Mouse (Mus musculus): Measurements from ENCODE around the gene Cdhr3.
"Not testable (repeated sequence)": the region's sequence is repeated elsewhere in the genome, so short reads cannot be mapped to it uniquely, and the experiment has no call there.

Gene Cdhr3

DNA sequence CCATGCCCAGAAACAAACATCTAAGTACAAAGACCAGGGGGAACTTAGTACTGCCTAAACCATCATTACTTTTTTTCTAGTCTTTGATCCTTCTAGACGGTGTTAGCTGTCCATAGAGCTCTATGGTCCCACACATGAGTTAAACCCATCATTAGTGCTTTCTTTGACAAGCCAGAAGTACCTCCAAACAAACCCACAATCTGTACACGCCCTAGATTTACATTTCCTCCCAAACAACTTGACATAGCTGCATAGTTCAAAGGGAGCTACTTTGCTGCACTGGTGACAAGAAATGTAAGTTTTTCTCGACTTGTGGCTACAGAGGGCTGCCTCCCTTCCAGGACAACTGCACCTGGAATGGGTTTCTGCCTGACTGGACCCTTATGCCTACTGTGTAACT lies 16.4 kb downstream of the Cdhr3 start:
- no peak for DNase-seq (ENCODE audit: low read depth, low spot score)

DNA sequence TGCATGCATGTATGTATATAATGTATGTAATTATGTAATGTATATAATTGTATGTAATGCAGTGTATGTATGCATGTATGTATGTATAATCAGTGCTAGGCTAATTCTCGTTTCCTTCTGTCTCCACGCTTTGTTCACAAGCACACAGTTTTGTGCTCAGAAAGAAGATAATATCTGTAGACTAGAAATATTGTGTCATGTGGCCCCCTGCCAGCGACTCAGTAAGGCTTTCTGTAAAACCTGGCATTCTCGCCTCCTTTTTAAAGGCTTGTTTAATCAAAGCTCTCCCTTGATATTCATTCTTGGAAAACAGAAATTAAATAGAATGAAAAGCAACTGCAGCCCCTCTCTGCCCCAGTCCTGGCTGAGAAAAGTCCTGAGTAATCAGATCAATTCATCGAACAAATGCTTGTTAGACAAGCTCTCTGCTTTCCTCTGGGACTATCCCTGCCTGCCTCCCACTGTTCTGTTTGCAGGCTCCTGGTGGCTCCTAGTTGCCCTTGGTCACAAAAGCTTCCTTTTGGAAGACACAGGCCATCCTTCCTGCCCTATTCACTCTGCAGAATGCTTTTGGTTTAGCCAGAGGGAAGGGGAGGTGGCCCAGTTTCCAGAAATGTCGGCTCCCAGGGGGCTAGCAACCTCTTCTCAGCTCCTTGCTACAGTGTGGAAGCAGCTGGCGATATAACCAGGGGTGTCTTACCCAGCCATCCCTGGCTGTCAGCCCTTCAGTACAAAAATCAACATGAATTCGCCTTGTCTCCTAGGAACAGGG lies 20.6 kb downstream of the Cdhr3 start:
- DNase-seq (ENCODE audit: low read depth, low spot score): no peak

DNA sequence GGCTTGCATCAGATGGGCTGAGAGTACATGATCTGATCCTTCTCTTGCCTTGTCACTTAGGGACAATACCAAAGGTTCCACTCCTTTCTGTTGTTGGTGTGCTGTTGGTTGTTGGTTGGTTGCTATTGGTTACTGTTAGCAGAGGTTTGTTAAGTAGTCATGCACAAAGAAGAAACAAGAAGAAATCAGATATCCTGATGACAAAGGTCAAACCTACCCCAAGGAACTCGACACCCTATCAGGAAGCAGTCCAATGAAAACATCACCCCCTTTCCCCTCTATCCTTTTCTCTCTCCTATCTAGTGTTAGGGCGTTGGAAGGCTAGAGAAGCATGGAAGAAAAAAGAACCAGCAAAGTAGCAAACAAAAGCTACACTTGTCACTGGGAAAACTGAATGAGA lies 23.7 kb downstream of the Cdhr3 start:
- DNase-seq (ENCODE audit: low read depth, low spot score): no peak

DNA sequence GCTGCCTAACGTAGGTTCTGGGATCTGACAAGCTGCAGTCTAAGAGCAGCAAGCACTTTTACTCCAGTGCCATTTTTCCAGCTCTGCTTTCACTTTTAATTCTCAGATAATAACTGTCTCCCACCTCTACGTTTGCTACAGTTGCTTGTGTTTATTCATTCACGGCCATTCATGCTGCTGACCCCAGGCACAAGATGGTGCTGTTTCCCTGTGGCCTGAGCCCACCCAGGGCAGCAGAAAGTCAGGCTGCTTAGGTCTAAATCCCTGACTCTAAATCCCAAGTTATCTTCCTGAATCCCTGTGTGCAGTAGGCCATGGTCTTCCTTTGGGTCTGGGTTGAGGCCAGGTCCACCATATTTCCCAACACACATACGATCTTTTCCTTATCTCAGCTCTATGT lies 26.3 kb downstream of the Cdhr3 start:
- no peak for DNase-seq (ENCODE audit: low read depth, low spot score)

DNA sequence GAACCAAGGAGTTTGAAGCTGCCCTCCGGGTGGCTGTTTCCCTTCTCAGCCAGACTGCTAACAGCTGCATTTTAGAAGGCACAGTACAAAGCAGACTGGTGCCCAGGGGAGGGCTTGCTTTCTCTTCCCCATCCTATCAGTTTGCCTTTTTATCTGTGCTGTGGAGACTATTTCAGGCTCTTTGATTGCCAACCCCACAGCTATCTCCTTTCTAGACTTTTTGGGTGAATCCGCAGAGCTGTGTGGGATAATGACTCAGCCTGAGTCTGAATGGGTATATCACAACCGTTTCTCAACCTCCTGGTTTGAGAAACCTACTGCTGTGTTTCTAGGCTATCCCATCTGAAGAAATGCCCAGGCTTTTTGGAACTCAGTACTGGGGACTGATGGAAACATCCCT lies 27.5 kb downstream of the Cdhr3 start:
- peak; percentile 36 for DNase-seq (ENCODE audit: low read depth, low spot score)

DNA sequence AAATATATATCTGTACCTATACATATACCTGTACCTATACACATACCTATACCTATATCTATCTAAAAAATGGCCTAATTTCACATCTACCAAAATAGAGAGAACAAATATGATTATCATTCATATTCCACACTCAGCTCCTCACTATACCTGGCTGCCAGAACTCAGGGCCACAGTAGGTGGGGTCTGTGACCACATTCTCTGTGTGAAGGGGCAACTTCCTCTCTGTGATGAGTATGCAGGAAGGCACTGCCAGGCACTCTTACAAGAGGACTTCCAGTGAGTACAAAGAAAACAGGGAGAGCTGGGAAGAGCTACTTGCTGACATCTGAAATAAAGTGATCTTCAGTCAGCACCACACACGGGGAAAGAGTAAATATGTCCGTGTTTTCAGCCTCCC lies 28.4 kb downstream of the Cdhr3 start:
- DNase-seq (ENCODE audit: low read depth, low spot score): peak; percentile 32

DNA sequence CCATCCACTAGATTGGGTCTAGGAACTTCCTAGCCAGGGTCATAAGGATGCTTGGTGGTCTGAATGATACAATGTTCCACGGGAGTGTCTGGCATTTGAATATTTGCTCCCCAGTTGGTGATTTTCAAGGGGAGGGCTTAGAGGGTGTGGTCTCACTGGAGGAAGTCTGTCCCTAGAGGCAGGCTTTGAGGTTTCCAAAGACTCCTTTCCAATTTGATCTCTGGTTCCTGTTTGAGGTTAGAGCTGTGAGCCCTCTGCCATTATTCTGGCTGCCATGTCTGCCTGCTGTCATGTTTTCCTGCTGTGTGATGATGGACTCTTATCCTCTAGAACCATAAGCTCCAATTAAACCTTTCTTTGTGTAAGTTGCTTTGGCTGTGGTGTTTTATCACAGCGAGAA lies 29.4 kb downstream of the Cdhr3 start:
- no peak for DNase-seq (ENCODE audit: low read depth, low spot score)

DNA sequence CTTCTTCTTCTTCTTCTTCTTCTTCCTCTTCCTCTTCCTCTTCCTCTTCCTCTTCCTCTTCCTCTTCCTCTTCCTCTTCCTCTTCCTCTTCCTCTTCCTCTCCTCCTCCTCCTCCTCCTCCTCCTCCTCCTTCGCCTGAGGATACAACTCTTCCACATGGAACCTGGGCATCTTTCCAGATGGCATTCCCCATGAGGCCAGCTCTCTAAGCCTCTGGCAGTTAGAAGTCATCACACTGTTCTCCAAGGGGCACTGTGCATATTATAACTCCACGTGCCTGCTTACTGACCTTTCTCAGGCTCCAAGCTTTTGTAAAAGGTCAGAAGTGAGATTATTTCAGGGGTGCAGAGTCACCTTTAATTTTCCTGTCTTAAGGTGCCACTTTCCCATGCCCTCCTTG lies 30.3 kb downstream of the Cdhr3 start:
- not testable (repeated sequence) for DNase-seq (ENCODE audit: low read depth, low spot score)

DNA sequence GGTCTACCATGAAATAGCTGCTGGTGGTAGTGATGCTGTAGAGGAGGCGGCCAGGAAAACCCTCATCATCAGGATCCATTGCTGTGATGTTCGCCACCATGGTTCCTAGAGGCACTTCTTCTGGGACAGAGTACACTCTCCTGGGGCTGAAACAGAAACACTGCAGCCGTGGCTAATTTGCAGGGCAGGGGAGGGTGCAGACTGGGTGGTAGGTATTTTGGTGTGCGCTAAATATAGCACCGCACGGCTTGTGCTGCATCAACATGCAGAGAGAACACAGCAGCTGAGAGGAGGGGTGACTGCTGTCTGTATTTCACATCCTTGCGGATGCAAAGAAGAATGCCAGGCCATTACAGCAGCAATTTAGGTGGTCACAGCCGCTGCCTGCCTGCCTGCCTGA lies 31.0 kb downstream of the Cdhr3 start:
- peak; percentile 65 for DNase-seq (ENCODE audit: low read depth, low spot score)

DNA sequence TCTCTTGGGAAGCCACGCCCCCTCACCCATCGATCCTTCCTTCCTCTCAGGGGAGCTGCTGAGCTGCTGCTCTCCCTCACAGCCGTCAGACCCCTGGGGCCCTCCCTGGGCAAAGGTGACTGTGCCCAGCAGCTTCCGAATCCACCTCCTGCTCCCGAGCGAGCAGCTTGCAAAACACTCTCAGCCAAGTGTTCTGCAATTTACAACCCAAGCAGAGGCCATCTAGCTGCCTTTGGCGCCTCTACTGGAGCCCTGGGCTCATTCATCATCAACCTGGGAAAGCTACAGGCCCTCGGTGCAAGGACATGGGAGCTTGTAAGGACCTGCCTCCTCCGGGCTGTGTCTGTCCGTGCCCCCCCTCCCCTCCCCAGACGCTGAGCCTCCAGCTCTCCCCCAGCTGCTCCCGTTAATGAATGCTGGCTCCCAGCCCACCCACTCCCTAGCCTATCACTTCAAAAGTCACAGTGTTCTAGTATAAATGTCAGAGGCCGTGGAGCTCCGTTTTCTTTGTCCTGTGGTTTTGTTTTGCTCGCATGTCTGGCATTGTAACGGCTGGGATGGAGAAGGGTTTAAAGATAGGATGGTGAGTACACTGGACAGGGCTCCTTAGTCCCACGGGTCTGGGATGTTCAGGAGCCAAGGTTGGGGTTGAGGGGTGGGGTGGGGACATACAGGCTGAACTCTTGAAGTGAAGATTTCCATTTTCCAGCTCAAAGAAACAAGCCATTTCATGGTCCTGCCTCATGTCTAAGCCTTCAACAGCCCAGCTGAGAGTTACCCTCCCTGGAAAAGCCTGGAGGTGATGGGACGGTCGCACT lies 35.2 kb downstream of the Cdhr3 start:
- DNase-seq (ENCODE audit: low read depth, low spot score): peak; percentile 78

DNA sequence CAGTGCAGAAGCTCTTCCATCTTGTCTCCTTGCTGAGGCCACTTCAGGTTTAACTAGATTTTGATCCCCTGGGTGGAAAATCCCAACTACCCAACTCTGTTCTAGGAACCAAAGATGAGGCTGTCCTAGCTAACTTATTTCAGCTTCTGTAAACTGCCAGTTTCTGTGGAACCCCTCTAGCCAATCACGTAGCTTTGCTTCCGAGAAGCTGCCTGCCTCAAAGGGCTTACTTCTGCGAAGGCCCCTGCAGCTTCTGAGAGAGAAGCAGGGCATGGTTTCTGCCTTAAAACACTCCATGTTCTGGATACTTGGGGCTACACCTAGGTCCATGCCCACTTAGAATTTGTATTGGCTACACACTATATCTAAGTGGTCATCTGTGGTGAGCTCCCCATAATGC lies 36.1 kb downstream of the Cdhr3 start:
- no peak for DNase-seq (ENCODE audit: low read depth, low spot score)

DNA sequence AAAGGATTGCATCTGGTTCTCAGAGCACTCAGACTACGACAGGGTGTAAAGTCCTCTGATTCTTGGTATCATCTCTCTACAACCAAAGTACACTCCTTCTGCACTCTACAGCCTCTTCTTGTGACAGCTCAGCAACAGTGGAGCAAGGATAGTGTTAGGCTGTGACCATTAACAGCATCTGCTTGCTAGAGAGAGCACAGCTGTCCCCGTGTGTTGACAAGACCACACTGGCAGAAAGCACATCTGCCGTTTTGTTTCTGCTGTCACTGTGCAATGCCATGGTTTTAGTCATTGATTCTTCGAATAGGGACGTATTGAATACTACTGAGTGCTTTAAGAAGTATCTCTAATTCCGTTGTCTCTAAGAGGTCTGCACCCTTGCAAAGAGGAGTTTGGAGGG lies 36.6 kb downstream of the Cdhr3 start:
- DNase-seq (ENCODE audit: low read depth, low spot score): no peak

DNA sequence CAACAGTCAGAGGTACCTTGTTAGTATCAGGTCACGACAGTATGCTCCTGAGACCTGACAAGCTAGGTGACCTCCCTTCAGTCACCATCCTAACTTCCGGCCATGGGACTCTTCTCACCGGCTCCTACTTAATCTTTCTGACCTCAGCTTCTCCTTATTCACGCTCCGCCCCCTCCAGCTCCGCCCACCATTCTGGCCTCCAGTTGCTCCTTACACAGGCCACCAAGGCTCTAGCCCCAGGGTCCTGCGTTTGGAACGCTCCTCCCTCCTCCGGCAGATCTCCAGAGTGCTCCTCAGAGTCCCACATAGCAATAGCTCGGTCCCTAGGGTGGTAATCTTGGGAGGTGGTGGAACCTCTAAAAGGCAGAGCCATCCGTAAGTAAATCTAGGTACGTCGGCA lies 38.9 kb downstream of the Cdhr3 start:
- no peak for DNase-seq (ENCODE audit: low read depth, low spot score)

DNA sequence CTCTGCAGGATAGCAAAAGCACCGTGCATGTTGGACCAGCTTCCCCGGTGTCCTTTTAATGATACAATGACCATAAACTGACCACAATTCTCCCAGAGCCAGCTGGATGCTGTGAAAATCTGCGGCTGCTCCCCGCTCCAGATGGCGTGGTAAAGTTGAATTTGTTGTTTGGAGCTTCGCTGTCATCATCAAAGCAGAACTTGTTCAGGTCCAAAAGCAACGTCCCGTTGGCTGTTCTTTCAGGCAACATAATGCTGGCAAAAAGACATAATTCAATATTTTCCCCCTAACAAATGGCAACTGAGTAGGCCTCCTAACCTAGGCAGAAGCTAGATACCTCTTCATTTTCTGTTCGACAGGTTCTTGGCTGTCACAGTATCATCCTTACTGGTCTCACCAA lies 39.4 kb downstream of the Cdhr3 start:
- DNase-seq (ENCODE audit: low read depth, low spot score): no peak

DNA sequence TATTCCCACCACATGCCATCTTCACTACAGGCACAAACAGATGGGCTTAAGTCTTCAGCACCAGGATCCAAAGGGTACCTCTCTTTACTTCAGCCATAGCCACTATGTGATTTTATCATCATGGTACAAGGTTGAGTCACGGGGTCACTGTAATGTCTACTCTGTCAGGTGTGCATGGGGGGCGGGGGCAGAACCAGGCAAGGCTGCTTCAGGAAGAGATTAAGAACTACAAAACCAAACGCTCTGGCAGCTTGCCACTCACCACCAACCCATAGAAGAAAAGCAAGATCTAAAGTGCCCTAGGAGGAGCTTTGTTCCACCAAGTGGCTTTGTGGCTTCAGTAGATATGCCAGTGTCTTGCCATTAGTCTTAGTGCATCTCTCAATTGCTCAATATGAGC lies 44.3 kb downstream of the Cdhr3 start:
- no peak for DNase-seq (ENCODE audit: low read depth, low spot score)

DNA sequence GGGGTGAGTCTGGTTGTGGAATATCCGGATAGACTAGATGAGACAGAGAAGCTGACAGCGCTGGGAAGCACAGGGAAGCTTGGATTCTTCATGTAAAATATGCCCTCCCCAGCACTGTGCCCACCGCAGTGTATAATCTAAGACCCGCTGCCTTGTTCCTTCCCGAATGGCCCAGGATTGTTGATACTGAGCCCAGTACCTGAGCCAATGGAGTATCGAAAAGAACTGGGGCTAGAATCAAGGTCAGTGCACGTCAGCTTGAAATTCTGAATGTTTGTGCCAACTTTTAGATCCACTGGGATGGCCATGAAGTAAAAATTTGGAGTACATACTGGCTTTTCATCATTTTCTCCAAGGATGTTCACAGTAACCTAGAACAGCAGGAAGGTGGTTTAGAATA lies 46.2 kb downstream of the Cdhr3 start:
- DNase-seq (ENCODE audit: low read depth, low spot score): no peak

DNA sequence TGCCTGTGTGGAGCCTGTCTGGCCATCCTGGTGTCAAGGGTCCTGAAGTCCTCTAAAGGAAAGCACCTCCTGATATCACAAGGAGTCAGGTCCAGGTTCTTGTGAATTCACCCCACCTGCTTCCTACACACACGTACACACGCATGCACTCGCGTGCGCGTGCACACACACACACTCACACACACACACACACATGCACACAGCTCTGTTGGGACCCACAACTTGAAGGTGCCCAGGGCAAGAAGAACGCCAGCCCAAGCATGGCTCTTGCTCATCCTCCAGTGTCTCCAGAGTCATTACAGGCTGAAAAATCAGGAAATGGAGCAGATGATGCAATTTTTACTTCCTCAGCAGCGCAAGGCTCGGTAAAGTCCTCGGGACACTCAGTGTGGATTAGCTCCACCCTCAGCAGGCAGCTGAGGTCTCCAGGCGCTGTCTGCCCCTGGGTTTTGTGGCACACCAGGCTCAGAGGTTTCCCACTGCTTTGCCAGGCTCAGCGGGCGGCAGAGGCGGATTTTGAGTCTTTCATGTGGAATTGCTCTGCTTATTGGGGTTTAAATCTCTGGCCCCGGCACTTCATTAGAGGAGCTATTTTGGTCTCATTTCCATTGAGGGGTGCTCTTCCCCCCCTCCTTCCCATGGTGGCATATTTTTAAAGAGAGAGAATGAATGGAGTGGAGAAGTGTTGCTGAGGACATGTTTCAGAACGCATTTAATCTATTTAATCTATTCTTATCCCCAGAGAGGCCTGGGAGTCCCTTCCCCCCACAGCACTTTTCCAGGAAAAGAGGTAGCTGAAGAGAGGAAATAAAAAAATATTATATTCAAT lies 46.9 kb downstream of the Cdhr3 start:
- DNase-seq (ENCODE audit: low read depth, low spot score): no peak

DNA sequence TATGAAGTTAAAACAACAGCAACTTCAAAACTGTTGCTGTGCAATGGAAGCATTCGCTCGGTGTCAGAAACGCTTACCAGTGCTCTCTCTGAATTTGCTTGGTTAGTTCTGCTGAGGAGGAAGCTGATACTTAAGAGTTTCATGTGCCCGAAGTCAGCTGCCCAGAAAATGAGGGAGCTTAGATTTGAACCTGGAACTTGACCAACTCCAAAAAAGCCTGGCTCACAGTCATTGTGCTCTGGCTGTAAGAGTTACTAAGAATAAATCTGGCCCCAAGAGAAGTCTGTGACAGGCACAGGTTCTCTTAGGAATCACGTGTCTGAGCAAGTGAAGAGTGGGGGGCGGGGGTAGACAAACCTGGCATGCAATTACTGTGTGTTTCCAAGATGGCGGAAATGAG lies 51.2 kb downstream of the Cdhr3 start:
- no peak for DNase-seq (ENCODE audit: low read depth, low spot score)

DNA sequence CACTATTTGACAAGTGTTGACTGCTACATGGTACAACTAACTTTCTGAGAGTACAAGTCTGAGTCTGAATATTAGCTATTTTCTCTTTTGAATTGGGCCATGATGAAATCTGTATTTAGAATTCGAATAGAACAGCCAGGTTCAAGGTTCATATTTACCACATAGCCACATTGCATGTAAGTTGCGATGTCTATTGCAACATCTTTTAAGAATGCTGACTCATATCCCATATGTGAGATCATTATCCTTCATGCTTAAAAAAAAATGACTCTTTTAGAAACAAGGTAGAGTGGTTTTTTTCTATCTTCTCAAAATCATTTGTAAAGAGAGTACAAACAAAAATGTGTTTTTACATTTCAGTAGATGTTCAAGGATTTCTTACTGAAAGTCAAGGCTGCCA lies 51.9 kb downstream of the Cdhr3 start:
- DNase-seq (ENCODE audit: low read depth, low spot score): no peak

DNA sequence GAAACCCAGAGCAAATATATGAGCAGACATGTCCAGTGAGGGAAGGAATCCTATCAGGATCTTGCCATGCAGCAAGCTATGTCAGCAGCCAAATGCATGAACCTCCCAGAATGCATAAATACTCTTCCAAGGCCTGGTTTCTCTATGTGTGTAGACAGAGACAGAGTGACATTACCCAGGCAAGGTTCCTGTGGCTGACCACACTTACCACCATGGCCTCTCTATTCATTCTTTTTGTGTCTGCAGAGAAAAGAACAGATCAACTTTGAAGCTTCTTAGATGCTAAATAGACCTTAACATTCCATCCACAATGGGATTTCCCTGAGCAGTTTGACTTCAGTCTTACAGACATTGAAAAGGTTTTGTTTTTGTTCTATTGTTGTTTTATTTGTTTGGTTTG lies 54.0 kb downstream of the Cdhr3 start:
- no peak for DNase-seq (ENCODE audit: low read depth, low spot score)

DNA sequence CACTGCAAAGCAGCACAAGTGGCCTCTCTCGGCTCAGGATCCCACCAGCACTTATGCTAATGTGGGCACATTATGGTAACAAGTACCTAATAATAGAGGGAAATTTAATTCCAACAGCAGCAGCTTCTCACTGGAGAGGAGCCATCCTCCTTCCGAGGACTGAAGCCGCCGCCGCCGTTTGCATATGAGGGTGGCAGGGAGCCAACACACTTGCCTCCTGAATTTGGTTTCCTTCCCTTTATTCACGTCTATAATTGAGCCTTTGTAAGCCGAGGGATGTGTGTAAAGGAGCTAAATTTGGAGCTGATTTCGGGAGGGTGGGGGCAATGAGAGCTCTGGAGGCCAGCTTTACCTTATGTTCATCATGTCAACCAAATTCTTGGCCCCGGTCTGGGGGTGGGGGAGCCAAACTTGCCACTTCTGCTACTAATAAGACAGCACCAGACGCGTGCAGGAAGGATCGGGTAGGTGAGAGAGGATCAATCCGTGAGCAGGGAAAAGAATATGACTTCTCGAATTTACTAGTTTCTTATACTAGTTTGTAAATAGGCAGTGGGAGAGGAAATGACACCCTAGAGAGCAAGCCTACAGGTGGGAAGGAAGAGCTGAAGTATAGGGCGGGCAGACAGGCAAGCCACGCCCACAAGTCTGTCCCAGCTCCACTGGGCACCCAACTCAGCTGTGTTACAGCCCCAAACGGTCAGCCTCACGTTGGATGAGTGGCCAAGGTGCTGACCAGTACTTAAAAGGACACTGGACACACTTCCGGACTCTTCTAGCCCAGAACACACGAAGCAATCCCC lies 56.8 kb downstream of the Cdhr3 start:
- no peak for DNase-seq (ENCODE audit: low read depth, low spot score)

All from A20 (cell line).